Mouse (Mus musculus) liver, embryonic 14.5 days (tissue): ENCODE data around the gene Upk3b. TPM values are rescaled to one million over a fixed set of nuclear protein-coding genes. Genes with fewer than 3 reads are reported as not detected.
"Not testable (repeated sequence)": the region's sequence is repeated elsewhere in the genome, so short reads cannot be mapped to it uniquely, and the experiment has no call there.

Experiments
- ATAC-seq: fragments of 200-750 bp; cut with Nextera tagmentation; 2 replicates; pipeline ENCODE4 v1.8.0; 2017; ENCODE audit warnings: moderate number of reproducible peaks, mild to moderate bottlenecking, moderate library complexity; ENCODE audit not compliant: insufficient read depth
- DNase-seq, 3 experiments: peaks; one replicate each; pipeline ENCODE4 v3.0.0-alpha.2; 2012 to 2013; ENCODE audit warnings: low read depth in 3 of 3, low spot score in 3 of 3
- H3K27ac ChIP-seq: fragments of 300-500 bp; sonication (generic); 2 replicates; pipeline ENCODE4 v1.5.1; 2014; ENCODE audit warnings: moderate library complexity, mild to moderate bottlenecking, control low read depth, inconsistent platforms
- H3K27me3 ChIP-seq: fragments of 300-500 bp; sonication (generic); 2 replicates; pipeline ENCODE4 v1.6.1; 2014; ENCODE audit warnings: mild to moderate bottlenecking, low read length, moderate library complexity; ENCODE audit not compliant: control insufficient read depth, insufficient read depth
- H3K36me3 ChIP-seq: fragments of 300-500 bp; sonication (generic); replicated peaks from 2 replicates; pipeline ENCODE4 v1.6.1; 2014; ENCODE audit warnings: low read depth; ENCODE audit not compliant: control insufficient read depth, insufficient read depth
- H3K4me1 ChIP-seq, 2 experiments: fragments of 200-500 bp in 1 of 2; fragments of 300-500 bp in 1 of 2; sonication (generic) in 1 of 2; replicated peaks; 2 replicates each; pipeline ENCODE4 v1.6.1; 2012 to 2014; ENCODE audit warnings: antibody characterized with exemption in 1 of 2, inconsistent platforms in 1 of 2, low read length in 1 of 2; ENCODE audit not compliant: control insufficient read depth in 2 of 2, insufficient read depth in 2 of 2
- H3K4me2 ChIP-seq: fragments of 300-500 bp; sonication (generic); 2 replicates; pipeline ENCODE4 v1.6.1; 2014; ENCODE audit warnings: low read depth, mild to moderate bottlenecking, control low read depth, moderate library complexity
- H3K4me3 ChIP-seq, 2 experiments: fragments of 200-500 bp in 1 of 2; fragments of 300-500 bp in 1 of 2; sonication (generic) in 1 of 2; 2 replicates each; pipeline ENCODE4 v1.5.1; 2012 to 2014; ENCODE audit warnings: low read depth in 2 of 2, low read length in 2 of 2, mild to moderate bottlenecking in 2 of 2, control low read depth in 1 of 2, inconsistent platforms in 1 of 2, moderate library complexity in 1 of 2; ENCODE audit not compliant: insufficient read depth in 1 of 2
- H3K9ac ChIP-seq: fragments of 300-500 bp; sonication (generic); replicated peaks from 2 replicates; pipeline ENCODE4 v1.6.1; 2014; ENCODE audit warnings: mild to moderate bottlenecking, control low read depth, moderate library complexity
- H3K9me3 ChIP-seq: fragments of 300-500 bp; sonication (generic); 2 replicates; pipeline ENCODE4 v1.6.1; 2016; ENCODE audit warnings: low read length, mixed read lengths; ENCODE audit not compliant: control insufficient read depth
- CTCF ChIP-seq: IDR thresholded peaks from 2 replicates; pipeline ENCODE4 v1.5.1; 2016; ENCODE audit warnings: antibody characterized with exemption, low read depth, control low read depth
- EP300 ChIP-seq: IDR thresholded peaks from 2 replicates; pipeline ENCODE4 v1.6.1; 2016; ENCODE audit warnings: antibody characterized with exemption, low read depth
- WGBS: fragments of 180-500 bp; shearing (Covaris S2); extraction: QIAGEN DNeasy Blood & Tissue Kit; methylation state at CpG from one replicate; pipeline ENCODE4 v1.1.7; 2014; ENCODE audit not compliant: insufficient replicate concordance; 5-methylcytosine and 5-hydroxymethylcytosine counted together
- polyA plus RNA-seq, 2 experiments: library from polyadenylated mRNA; depleted of rRNA in 1 of 2; stranded (reverse) in 1 of 2; unstranded in 1 of 2; fragments of >200 nt; fragmentation: Nextera tagmentation in 1 of 2; extraction: Ambion mirVana in 1 of 2; gene quantifications; 2 replicates each; pipeline versions ENCODE4 v1.2.1 to v1.2.3; 2012 to 2014

The Upk3b gene
- polyA plus RNA-seq, 2 experiments: 2.0 to 2.4 TPM

- ATAC-seq: no peak
- Histone ChIP-seq H3K27ac (no peak overlapping the region), H3K9ac (no peak overlapping the region), H3K4me3 (no peak overlapping the region), H3K36me3 (no peaks in the 10 kb centered on the region), H3K9me3 (no peaks in the 10 kb centered on the region), H3K4me2 (no peak overlapping the region), H3K4me1 (peaks cover 0 to 5% of the 10 kb centered on the region in 2 experiments; a peak in 2 of 4 replicates), H3K27me3 (no peaks in the 10 kb centered on the region)
- DNase-seq: peak in 1 of 3 experiments; percentile 10
- no peak for TF ChIP-seq CTCF
- TF ChIP-seq EP300: no peak
- WGBS: 22% methylated on average over 2 of the region's 2 CpGs
These were observed 3.0 kb downstream of the Upk3b start for GRCm38 (mm10) chr5:136041260-136041659.

GRCm38 (mm10) chr5:136041666-136042065 lies 3.4 kb downstream of the Upk3b start:
- 79% methylated on average over 8 of the region's 8 CpGs for WGBS

GRCm38 (mm10) chr5:136044865-136045264 lies 6.6 kb downstream of the Upk3b start:
- Histone ChIP-seq H3K4me1 (no peaks in the 10 kb centered on the region; a peak in 1 of 4 replicates), H3K27me3 (no peaks in the 10 kb centered on the region), H3K36me3 (no peaks in the 10 kb centered on the region), H3K9ac (no peak overlapping the region), H3K4me2 (no peak overlapping the region), H3K4me3 (no peak overlapping the region), H3K27ac (no peak overlapping the region), H3K9me3 (no peaks in the 10 kb centered on the region)
- WGBS: 50% methylated on average over 13 of the region's 13 CpGs
- TF ChIP-seq EP300 (no peak), CTCF (peak; percentile 69)
- no peak for ATAC-seq
- no peak for DNase-seq

More at GRCm38 (mm10) chr5:136041666-136042065, 3.4 kb downstream of the Upk3b start:
- Histone ChIP-seq H3K4me3 (no peak overlapping the region), H3K9ac (no peak overlapping the region), H3K4me2 (no peak overlapping the region), H3K27me3 (no peaks in the 10 kb centered on the region), H3K27ac (no peak overlapping the region), H3K9me3 (no peaks in the 10 kb centered on the region), H3K36me3 (no peaks in the 10 kb centered on the region), H3K4me1 (peaks cover 0 to 5% of the 10 kb centered on the region in 2 experiments; a peak in 2 of 4 replicates)
- DNase-seq (no peak), ATAC-seq (no peak)
- TF ChIP-seq EP300: no peak
- no peak for TF ChIP-seq CTCF

GRCm38 (mm10) chr5:136045408-136045807 lies 7.1 kb downstream of the Upk3b start:
- Histone ChIP-seq H3K36me3 (no peaks in the 10 kb centered on the region), H3K4me2 (no peak overlapping the region), H3K4me3 (no peak overlapping the region), H3K27me3 (no peaks in the 10 kb centered on the region), H3K9me3 (no peaks in the 10 kb centered on the region), H3K4me1 (no peaks in the 10 kb centered on the region), H3K27ac (no peak overlapping the region), H3K9ac (no peak overlapping the region)
- DNase-seq (no peak), ATAC-seq (no peak)
- peak; percentile 54 for TF ChIP-seq CTCF
- TF ChIP-seq EP300: no peak
- WGBS: 30% methylated on average over 9 of the region's 9 CpGs

GRCm38 (mm10) chr5:136045987-136046386 lies 7.7 kb downstream of the Upk3b start:
- Histone ChIP-seq H3K4me3 (no peak overlapping the region), H3K9ac (no peak overlapping the region), H3K27me3 (no peaks in the 10 kb centered on the region), H3K4me1 (no peaks in the 10 kb centered on the region), H3K4me2 (no peak overlapping the region), H3K36me3 (no peaks in the 10 kb centered on the region), H3K9me3 (no peaks in the 10 kb centered on the region), H3K27ac (no peak overlapping the region)
- TF ChIP-seq EP300 (no peak), CTCF (peak; percentile 89)
- DNase-seq (peak; percentile 34 to 44 (median 36)), ATAC-seq (no peak)
- 4% methylated on average over 10 of the region's 10 CpGs for WGBS

- not testable (repeated sequence) for DNase-seq, H3K9me3 ChIP-seq, H3K4me3 ChIP-seq, H3K4me2 ChIP-seq, H3K36me3 ChIP-seq, H3K4me1 ChIP-seq, H3K27ac ChIP-seq, ATAC-seq, H3K27me3 ChIP-seq, H3K9ac ChIP-seq
These were observed 10.2 kb downstream of the Upk3b start for GRCm38 (mm10) chr5:136048541-136048940.
